Mouse (Mus musculus): ENCODE results near the gene Zfp239.
"Not testable (repeated sequence)": the region's sequence is repeated elsewhere in the genome, so short reads cannot be mapped to it uniquely, and the experiment has no call there.

Gene Zfp239

DNA sequence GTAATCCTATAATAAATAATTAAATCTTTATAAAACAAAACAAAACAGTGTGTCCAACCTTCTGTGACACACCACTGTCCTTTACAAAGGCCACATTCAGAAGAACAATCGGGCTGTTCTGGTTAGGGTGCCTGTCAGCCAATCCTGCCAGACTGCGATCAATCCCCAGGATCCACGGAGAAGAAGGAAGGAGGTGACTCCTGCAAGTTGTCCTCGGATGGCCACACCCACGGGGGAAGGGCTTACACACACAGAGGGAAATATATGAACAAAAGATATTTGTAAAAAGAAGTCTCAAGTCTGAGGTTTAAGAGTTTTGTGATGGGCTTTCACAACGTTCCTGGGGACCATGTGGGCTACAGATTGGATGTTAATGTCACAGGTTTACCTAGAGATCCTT, at the start of gene Zfp239:
Gene Zfp239, plus strand, starts transcription at position 253 of the 400 bp plus-strand sequence.
- no peak for DNase-seq (ENCODE audit: low spot score in 2 of 2)

DNA sequence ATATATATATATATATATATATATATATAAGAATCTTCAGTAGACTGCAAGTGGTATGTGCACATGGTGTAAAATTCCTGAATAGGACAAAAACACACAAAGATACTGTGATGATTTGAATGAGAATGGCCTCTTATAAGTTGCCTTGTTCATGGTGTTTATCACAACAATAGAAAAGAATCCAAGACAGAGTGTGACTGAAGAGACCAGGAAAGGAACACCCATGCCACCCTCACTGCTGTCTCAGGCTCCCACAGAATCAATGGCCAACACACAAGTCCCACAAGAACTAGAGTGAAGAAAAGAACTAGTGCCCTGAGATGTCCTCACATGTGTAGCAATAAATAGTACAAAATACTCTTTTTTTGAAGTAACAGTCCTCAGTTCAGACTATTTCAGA, 47.2 kb upstream of the Zfp239 start:
- no peak for DNase-seq (ENCODE audit: low spot score in 2 of 2)

DNA sequence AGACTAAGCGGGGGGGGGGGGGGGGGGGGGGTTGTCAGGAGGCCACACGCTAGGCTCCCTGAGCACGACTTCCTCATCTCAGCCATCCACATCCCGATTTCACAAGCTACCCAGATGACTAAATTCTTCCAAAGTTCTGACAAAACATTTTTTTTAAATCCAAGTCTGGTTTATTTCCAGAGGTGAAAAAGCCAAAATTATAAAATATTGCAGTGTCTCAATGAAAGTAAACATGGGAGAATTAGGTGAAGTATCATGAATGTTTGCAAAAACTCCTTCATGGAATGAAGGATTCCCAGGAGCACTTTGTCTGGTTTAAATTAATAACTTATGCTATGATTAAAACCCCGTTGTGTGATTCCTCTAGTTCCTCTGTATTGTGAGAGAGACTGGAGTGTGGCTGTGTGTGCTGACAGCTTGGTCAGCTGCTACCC, 44.8 kb upstream of the Zfp239 start:
- DNase-seq (ENCODE audit: low spot score in 2 of 2): no peak

DNA sequence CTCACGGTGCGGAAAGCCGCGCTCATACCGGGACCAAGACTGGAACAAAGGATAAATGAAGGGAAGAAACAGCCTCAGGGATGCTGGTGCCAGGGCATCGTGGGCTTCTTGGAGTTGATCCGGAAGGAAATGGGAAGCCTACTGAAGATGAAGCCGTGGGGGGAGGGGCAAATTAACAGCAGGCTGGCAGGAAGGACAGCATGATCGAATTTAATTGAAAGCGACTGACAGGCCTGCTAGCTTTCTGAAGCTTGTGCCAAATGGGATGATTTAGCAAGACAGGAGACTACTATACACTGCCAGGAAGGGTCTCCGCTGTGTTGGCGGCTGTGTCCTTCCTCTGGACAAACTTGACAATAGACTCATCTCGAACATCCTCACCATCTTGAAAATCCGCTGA, 41.6 kb upstream of the Zfp239 start:
- DNase-seq (ENCODE audit: low spot score in 2 of 2): no peak

DNA sequence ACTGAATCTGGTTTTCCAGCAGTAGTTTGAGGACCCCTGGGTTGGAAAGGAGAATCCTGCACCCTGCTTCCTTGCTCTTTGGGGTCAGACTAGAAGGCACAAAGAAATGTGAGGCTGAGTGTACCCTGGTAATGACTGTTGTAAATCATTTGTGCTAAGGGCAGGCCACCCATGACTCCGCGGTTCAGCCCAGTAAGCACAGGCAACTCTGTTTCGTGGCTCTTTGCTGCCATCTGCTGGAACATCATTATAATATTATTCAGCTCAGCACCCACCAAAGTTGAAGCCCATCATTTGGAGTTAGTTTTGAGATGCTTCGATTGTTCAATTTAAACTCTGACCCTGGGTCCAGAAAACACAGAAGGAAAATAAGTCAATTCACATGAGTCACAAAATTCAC, 36.5 kb upstream of the Zfp239 start:
- DNase-seq (ENCODE audit: low spot score in 2 of 2): peak in 1 of 2 experiments; percentile 62

DNA sequence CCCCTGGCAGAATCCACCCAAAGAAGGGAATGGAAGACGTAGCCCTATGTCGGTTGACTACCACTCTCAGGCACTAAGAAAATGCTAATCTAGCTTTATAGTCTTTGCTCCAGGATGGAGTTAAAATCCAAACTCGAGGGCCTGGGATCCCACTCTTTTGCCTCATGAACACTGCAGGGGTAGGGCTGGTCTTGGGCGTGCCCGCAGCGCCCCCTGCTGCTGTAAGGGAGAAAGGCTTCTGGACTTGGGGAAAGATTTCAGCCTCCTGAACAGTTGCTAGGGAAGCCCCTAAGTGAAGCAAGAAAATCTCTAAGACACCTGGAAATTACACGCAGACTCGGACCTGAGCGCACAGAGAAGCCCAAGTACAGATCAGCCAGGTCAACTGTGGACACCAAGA, 33.6 kb upstream of the Zfp239 start:
- DNase-seq (ENCODE audit: low spot score in 2 of 2): peak in 1 of 2 experiments; percentile 53

DNA sequence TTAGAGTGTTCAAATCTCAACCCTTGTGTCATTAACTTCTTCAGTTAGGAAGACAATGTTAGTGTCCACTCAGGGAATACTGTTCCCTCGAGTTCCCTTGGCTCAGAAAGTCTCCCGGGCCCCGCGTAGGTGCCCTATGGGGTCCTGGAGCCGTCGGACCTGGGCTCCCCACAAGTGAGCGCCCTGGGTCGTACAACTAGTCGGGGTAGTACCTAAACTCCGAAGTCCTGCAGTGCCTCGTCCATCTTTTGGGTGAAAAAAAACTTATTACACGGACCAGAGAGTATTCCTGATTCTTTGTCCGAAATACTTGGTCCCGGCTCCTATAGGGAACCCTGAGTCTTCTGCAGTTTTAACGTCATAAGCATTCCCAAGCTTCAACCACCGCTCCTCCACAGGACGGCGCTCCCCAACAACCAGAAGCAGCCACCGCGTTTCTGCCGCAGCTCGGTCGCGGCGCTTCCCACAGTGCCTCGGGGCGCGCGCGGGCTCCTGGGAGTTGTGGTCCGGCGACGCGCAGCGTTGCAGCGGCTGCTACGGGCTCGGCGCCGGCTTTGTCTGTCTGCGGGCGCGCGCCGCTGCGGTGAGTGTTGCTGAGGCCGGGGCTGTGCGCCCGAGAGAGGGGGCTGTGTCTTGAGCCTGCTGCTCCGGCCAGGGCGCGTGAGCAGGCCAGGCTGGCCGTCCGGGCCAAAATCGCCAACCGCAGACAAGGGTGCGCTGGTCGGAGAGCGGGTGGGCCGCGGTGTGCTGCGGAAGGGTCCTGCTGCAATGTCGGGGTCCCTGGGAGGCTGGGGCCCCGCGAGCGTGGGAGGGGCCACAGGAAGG, 21.0 kb upstream of the Zfp239 start, which contains the start of gene Zfp637:
Gene Zfp637, plus strand, starts transcription at position 495 of the 825 bp plus-strand sequence.
- peak; percentile 86 to 91 for DNase-seq (ENCODE audit: low spot score in 2 of 2)

DNA sequence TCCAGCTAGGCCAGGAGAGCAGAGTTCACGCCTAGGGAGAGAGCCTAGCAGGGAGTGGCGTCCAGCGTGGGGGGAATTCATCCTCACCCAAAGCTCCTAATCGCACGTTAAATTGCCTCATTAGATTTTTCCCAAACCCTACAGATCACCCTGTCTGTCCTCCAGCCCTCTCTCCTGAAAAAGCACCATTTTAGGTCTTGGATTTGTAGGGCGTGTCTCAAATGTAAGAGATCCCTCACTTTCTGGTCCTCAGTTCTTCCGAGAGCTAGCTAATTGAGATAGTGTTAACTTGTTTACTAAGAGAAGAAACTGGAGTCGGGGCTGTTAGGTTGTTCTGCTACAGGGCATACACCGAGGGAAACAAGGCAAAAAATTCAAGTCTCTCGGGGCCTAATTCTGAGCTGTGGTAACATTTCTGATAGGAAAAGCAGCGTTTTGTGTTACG, 20.4 kb upstream of the Zfp239 start:
- no peak for DNase-seq (ENCODE audit: low spot score in 2 of 2)

DNA sequence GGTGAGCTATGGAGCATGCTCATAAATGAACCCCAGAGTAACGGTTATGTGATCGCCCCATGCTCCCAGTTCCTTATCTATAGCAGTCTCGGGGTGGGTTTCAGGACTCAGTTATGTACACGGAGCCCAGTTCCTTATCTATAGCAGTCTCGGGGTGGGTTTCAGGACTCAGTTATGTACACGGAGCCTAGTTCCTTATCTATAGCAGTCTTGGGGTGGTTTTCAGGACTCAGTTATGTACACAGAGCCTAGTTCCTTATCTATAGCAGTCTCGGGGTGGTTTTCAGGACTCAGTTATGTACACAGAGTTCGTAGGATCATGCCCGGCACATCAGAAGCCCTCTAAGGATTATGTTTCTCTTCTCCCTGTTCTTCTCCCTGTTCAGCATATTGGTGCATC, 17.3 kb upstream of the Zfp239 start:
- no peak for DNase-seq (ENCODE audit: low spot score in 2 of 2)

DNA sequence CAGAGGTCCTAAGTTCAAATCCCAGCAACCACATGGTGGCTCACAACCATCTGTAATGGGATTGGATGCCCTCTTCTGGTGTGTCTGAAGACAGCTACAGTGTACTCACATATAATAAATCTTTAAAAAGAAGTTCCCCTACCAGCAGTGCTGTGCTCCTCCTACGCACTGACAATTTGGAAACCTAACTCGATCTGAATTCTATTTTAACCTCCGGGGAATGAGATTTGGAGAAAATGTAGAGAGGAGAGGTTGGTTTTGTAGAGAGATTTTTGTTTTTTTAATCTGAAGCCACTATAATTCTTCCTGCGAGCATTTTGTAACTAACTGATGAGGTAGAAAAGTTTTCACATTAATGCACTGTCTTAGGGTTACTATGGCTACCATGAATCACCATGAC, 15.2 kb upstream of the Zfp239 start:
- not testable (repeated sequence) for DNase-seq (ENCODE audit: low spot score in 2 of 2)

DNA sequence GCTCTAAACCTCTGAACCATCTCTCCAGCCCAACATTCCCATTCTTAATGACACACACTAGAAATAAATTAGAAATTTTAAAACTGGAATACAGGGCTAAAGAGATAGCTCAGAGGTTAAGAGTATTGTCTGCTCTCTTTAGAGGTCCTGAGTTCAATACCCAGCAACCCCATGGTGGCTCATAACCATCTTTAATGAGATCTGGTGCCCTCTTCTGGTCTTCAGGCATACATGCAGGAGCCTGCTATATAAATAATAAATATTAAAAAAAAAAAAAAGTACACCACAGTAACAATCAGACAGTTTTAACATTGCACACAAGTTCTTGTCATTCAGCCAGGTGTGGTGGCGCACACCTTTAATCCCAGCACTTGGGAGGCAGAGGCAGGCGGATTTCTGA, 14.1 kb upstream of the Zfp239 start:
- DNase-seq (ENCODE audit: low spot score in 2 of 2): no peak

DNA sequence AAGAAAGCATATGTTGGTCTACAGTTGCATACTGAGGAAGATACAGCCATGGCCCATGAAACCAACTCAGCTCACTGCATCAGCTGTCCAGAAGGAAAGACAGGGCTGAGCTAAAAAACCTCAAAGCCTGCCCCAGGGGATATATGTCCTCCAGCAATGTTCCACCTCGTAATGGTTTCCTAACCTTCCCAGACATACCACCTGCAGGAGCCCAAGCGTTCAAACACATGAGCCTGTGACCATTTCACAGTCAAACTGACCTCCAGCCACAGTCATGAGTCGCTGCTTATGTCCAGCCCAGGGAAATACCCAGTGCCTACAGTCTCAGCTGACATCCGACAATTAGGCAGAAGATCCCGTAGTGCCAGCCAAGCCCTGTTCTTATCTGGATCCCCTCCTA, 13.3 kb upstream of the Zfp239 start:
- no peak for DNase-seq (ENCODE audit: low spot score in 2 of 2)

DNA sequence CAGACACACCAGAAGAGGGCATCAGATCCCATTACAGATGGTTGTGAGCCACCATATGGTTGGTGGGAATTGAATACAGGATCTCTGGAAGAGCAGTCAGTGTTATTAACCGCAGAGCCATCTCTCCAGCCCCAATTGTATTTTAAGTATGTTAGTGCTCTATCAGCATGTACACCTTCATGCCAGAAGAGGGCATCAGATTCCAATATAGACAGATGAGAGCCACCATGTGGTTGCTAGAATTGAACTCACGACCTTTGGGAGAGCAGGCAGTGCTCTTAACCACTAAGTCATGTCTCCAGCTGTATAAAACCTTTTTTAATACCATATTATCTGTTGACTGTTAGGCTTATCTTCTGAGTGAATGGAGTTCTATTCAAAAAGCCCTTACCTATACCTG, 10.2 kb upstream of the Zfp239 start:
- no peak for DNase-seq (ENCODE audit: low spot score in 2 of 2)

DNA sequence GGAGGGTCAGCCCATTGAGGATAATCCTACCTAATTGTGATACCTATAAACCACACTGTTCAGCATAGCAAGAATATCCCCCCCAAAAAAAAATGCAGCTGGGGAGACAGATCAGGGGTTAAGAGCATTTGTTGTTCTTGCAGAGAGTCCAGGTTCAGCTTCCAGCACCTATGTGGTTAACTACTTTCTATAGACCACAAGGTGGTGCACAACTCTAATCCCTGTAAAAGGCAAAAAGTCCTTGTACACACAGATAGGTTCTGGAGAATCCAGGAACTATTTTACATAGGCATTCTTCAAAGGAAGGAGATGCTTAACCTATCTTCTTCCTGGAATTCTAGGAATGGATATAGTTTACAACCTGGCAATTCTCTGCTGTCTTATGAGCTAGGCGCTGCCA, 3.9 kb upstream of the Zfp239 start:
- no peak for DNase-seq (ENCODE audit: low spot score in 2 of 2)

DNA sequence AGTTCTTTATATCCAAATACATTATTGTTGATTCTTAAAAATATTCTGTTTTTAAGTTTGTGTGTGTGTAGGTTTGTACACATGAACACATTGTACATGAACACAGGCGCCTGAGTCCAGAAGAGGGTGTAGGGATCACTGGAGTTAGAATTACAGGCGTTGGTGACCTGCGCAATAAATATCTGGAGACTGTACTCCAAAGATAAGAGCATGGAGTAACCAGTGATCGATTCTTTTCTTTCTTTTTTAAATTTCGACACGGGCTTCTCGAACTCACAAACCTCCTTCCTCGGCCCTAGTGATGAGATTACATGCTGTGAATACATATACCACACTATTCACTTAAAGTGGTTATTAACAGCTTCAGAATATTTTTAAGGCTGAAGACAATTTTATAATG, 565 bp downstream of the Zfp239 start:
- no peak for DNase-seq (ENCODE audit: low spot score in 2 of 2)

DNA sequence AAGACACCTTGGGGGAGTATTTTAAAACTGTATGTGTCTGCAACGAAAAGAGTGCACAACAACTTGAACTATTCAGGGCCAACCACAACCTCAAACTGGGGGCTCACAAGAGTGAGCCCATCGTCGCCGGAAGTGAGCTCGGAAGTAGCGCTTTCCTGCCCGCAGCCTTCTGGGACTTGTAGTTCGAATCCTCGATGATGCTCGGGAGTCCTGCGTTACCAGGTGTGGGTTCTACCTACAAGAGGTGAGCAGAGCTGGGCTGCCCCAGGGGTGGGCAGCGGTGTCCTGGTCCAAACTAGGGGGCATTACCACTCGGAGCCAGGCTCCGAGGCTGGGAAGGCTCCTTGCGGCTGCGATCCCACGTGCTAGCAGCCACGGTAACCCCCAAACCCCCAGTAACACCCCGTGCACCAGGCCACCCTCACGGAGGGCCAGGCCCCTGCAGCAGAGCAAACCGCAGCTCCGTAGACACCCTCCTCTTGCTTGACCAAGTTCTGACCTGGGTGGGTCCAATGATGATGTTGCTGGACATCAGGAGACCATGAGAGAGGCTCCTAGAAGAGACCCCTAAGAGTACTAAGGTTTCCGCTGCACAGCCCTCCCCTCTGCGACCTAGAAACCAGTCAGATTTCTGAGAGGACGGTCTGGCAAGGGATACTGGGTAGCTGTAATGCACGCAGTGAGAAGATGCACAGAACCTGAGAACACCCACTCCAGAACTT, 1.2 kb downstream of the Zfp239 start:
- DNase-seq (ENCODE audit: low spot score in 2 of 2): peak; percentile 56 to 67

DNA sequence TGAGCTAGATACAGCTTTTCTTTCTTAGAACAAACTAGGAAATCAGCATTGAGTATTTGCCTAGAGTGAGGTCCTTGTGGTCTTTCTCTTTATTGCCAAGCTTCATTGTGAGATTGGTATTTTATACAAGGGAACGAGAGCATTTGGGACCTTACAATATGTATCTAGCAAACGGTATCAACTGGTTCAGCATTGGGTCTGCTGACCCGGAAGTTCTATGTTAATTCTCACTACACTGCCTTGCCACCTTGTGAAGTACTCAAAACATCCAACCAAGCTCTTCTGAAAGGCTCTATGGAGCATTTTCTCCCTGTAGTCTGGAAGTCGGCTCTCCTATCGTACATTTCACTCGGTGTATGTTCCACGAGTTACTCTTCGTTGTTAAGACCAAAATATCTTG, 1.9 kb downstream of the Zfp239 start:
- no peak for DNase-seq (ENCODE audit: low spot score in 2 of 2)

DNA sequence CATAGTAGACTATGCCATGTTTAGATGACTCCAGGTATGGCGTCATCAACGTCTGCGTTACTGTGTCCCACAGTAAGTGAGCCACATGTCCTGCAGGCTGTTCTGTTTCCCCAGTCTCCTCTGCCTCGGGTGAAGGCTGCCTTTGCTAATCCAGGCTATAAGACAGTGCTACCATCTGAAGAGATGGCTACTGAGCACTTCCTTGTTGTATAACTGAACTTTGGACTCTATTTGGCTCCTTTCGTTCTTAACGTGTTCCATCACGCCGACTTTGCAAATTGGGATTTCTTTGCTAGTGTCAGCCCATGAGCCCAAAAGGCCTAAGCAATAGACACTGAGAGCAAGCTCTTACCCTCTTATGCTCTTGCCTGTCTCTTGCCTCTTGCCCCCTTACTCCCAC, 6.3 kb downstream of the Zfp239 start:
- no peak for DNase-seq (ENCODE audit: low spot score in 2 of 2)

DNA sequence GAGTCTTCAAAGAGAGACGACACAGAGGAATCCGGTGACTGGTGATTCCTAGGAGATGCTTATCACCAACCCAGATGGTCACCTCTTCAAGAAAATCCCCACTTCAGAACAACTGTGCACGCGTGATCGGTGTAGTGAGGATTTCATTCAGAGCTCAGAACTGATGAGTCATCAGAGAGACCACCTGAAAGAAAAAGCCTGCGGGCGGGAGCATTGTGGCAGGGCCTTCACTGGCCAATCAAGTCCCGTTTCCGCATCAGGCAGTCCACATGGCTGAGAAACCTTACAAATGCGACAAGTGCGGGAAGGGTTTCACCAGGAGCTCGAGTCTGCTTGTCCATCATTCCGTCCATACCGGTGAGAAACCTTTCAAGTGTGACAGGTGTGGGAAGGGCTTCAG, 9.1 kb downstream of the Zfp239 start:
- DNase-seq (ENCODE audit: low spot score in 2 of 2): no peak

DNA sequence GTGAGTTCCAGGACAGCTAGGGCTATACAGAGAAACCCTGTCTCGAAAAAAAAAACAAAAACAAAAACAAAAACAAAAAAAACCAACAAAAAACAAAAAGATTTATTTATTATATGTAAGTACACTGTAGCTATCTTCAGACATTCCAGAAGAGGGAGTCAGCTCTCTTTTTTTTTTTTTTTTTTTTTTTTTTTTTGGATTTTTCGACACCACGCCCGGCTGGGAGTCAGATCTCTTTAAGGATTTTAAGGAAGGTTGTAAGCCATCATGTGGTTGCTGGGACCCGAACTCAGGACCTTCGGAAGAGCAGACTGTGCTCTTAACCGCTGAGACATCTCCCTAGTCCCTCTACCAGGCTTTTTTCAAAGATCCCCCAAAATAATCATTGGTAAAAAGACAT, 11.6 kb downstream of the Zfp239 start:
- not testable (repeated sequence) for DNase-seq (ENCODE audit: low spot score in 2 of 2)

DNA sequence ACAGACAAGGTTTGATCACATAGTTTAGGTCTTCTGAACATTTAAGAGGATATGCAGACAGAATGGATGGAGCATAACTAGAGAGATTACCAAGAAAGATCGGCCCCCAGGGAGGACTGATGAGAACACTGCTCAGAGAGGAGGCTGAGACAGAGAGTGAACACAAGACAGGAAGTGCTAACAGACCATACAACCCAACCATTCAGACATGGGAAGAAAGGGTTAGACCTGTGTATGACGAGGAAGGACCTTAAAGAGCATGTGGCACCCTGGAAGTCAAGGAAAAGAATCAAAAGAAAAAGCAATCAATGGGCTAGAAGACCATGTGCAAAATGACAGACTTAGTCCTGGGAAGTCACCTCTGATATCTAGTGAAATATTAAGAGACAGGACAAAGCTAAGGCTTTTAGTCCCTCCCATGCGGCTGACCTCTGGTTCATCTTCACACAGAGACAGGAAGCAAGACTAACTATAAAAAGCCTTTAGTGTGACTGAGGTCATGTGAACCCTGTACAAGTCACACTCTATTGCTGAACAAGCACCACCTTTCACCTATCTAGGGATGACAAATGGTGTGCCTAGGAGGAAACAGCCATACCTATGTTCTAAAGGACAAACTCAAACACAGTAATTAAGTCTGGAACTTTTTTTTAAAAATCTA, 12.9 kb downstream of the Zfp239 start:
- DNase-seq (ENCODE audit: low spot score in 2 of 2): no peak

DNA sequence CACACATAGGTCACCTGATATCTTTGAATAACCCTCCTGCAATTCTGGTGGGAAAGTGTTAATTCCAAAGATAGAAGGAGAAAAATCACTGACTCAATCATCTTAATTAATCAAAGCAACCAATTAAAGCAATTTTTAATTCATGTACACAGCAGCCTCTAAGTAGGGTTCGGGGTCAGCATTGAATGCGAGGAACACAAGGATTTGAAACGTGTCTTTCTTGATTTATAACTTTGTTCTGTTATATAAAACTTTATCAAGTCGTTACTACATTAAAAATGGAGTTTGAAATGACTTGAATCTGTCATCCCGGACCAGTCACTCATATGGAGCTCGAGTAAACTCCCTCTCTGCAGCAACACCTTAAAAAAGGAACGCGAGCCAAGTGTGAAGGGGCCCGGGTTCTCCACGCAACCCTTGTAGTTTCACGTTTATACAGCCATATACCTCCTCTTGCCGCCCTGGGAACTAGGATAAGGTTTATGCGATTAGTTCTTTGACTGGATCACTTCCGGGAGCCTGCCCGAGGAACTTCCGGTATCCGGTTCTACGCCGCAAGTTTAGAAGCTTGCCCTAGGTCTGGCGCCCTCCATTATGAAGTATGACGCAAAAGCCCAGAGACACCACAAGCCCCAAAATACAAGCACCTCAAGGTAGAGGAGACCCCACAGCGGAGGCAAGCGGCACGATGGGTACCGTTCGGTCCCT, 17.0 kb downstream of the Zfp239 start:
- DNase-seq (ENCODE audit: low spot score in 2 of 2): peak in 1 of 2 experiments; percentile 83
